Mouse (Mus musculus): ENCODE results near the gene Maco1.

GRCm38 (mm10) chr4:134769891-134770290, 83.3 kb downstream of the Maco1 start:
- no peak for TF ChIP-seq CTCF (IDR thresholded peaks at IDR 0.05; ENCODE audit: extremely low read depth, insufficient read length, insufficient replicate concordance, low read depth, low read length)
- no peak for TF ChIP-seq POLR2A (IDR thresholded peaks at IDR 0.05; ENCODE audit: low read depth, low read length)
